Mouse (Mus musculus) forebrain, embryonic 14.5 days (tissue): Measurements from ENCODE around the gene C1qtnf7. TPM values are rescaled to one million over a fixed set of nuclear protein-coding genes. Genes with fewer than 3 reads are reported as not detected.

Experiments used
- ATAC-seq: fragments of 200-750 bp; cut with Nextera tagmentation; 2 replicates; pipeline ENCODE4 v1.8.0; 2017; ENCODE audit warnings: mild to moderate bottlenecking, moderate library complexity
- DNase-seq: peaks from one replicate; pipeline ENCODE4 v3.0.0-alpha.2; 2015; ENCODE audit warnings: low spot score
- H3K27ac ChIP-seq: fragments of 300-500 bp; sonication (generic); 2 replicates; pipeline ENCODE4 v1.5.1; 2014; ENCODE audit warnings: low read depth, mild to moderate bottlenecking, control low read depth, low read length, moderate library complexity
- H3K27me3 ChIP-seq: fragments of 300-500 bp; sonication (generic); replicated peaks from 2 replicates; pipeline ENCODE4 v1.6.1; 2014; ENCODE audit warnings: low read length, control low read depth, mixed read lengths; ENCODE audit not compliant: control insufficient read depth, insufficient read depth
- H3K36me3 ChIP-seq: fragments of 300-500 bp; sonication (generic); 2 replicates; pipeline ENCODE4 v1.6.1; 2014; ENCODE audit warnings: low read length, control low read depth; ENCODE audit not compliant: control insufficient read depth, insufficient read depth
- H3K4me1 ChIP-seq: fragments of 300-500 bp; sonication (generic); 2 replicates; pipeline ENCODE4 v1.6.1; 2014; ENCODE audit warnings: antibody characterized with exemption, low read length, control low read depth; ENCODE audit not compliant: control insufficient read depth, insufficient read depth
- H3K4me2 ChIP-seq: fragments of 300-500 bp; sonication (generic); 2 replicates; pipeline ENCODE4 v1.6.1; 2014; ENCODE audit warnings: mild to moderate bottlenecking, control low read depth, low read length
- H3K4me3 ChIP-seq: fragments of 300-500 bp; sonication (generic); 2 replicates; pipeline ENCODE4 v1.5.1; 2014; ENCODE audit warnings: low read depth, low read length, control low read depth
- H3K9ac ChIP-seq: fragments of 300-500 bp; sonication (generic); 2 replicates; pipeline ENCODE4 v1.6.1; 2014; ENCODE audit warnings: mild to moderate bottlenecking, low read length, control low read depth, moderate library complexity
- H3K9me3 ChIP-seq: fragments of 300-500 bp; sonication (generic); replicated peaks from 2 replicates; pipeline ENCODE4 v1.6.1; 2016; ENCODE audit warnings: low read length, control low read depth, mixed read lengths; ENCODE audit not compliant: control insufficient read depth
- WGBS: fragments of 180-500 bp; shearing (Covaris S2); extraction: QIAGEN DNeasy Blood & Tissue Kit; methylation state at CpG from one replicate; pipeline ENCODE4 v1.1.7; 2014; 5-methylcytosine and 5-hydroxymethylcytosine counted together
- polyA plus RNA-seq: library from polyadenylated mRNA; unstranded; fragments of >200 nt; fragmentation: Nextera tagmentation; extraction: Ambion mirVana; gene quantifications from 2 replicates; pipeline ENCODE4 v1.2.1, GENCODE M21; 2014

The C1qtnf7 gene
- polyA plus RNA-seq, 1 experiment from 2014 or later: 1.1 TPM

DNA sequence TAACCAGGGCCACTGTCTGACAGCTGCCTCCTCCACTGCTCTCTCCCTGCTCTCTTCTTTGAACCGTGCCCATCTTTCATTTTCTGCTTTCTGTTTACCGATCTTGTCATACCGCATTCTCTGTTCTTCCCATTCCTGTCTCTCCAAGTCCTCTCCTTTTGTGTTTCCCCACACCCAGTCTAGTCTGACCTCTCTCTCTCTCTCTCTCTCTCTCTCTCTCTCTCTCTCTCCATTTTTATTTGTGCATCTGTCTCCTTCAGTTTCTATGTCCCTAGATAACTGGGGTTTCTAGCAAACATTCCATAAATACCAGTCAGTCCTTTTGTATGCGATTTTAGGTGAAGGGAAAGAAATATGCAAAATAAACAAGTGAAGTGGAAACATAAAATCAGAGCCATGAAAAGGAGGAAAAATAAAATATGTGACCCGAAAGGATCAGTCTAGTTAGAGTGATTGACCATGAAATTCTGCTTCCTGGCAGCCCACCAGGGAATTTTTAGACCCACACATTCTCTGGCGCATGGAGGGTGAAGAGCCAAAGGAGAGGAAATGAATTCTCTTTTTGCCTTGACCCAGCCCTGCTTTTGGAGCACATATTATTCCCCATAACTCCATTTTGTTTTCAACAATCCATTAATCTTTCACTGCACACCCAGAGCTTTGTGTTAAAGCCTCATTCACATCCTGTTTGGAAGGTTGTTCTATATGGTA lies 11.7 kb downstream of the C1qtnf7 start:
- ATAC-seq (no peak), DNase-seq (no peak)
- Histone ChIP-seq H3K27ac (no peak overlapping the region), H3K4me1 (no peaks in the 10 kb centered on the region), H3K27me3 (no peaks in the 10 kb centered on the region), H3K4me3 (no peak overlapping the region), H3K4me2 (no peak overlapping the region), H3K36me3 (no peaks in the 10 kb centered on the region), H3K9ac (no peak overlapping the region), H3K9me3 (no peaks in the 10 kb centered on the region)
- 91% methylated on average over 6 of the region's 6 CpGs for WGBS

DNA sequence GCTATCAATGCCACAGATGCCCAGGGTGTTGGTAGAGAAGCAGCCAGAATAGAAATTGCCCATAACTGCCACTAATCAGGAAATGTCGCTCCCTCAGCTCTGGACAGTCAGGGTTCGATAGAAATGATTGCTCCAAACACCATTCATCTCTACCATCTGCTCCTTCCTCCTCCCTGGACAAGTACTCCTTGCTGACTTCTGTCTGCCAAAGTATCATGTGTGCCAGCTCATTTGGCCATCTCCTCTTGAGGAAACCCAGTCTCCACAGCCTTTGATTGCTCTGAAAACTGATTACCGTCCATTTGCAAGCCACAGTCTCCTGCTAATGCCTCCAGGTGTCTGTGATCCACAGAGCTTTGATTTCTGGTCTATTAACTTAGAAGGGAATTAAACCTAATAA lies 14.8 kb downstream of the C1qtnf7 start:
- H3K4me3 ChIP-seq: no peak overlapping the region
- no peaks in the 10 kb centered on the region for H3K27me3 ChIP-seq
- H3K4me1 ChIP-seq: no peaks in the 10 kb centered on the region
- 81% methylated on average over 3 of the region's 3 CpGs for WGBS
- no peak overlapping the region for H3K9ac ChIP-seq
- H3K9me3 ChIP-seq: no peaks in the 10 kb centered on the region
- H3K36me3 ChIP-seq: no peaks in the 10 kb centered on the region
- no peak overlapping the region for H3K27ac ChIP-seq
- no peak for DNase-seq
- ATAC-seq: no peak
- no peak overlapping the region for H3K4me2 ChIP-seq

DNA sequence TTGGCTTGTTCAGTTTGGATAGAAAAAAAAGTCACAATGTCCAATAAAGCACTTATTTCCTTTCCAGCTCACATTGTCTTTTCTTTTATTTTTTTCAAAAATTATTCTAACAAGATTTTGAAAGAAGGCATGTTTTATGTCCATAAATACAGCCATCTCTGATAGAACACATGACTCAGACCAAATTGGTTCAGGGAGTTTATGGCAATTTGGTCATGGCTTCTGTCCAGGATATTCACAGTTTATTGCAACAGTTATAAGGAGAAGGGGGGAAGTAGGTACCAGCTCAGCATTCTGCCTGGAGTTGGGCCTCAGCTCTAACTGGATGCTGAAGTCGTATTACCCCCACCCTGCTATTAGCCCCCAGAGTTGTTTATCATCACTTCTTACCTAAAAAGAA lies 15.5 kb downstream of the C1qtnf7 start:
- Histone ChIP-seq H3K4me3 (no peak overlapping the region), H3K36me3 (no peaks in the 10 kb centered on the region), H3K27ac (no peak overlapping the region), H3K4me2 (no peak overlapping the region), H3K4me1 (no peaks in the 10 kb centered on the region), H3K27me3 (no peaks in the 10 kb centered on the region), H3K9ac (no peak overlapping the region), H3K9me3 (no peaks in the 10 kb centered on the region)
- WGBS: 87% methylated on average over 1 of the region's 1 CpGs
- ATAC-seq: no peak
- DNase-seq: no peak

DNA sequence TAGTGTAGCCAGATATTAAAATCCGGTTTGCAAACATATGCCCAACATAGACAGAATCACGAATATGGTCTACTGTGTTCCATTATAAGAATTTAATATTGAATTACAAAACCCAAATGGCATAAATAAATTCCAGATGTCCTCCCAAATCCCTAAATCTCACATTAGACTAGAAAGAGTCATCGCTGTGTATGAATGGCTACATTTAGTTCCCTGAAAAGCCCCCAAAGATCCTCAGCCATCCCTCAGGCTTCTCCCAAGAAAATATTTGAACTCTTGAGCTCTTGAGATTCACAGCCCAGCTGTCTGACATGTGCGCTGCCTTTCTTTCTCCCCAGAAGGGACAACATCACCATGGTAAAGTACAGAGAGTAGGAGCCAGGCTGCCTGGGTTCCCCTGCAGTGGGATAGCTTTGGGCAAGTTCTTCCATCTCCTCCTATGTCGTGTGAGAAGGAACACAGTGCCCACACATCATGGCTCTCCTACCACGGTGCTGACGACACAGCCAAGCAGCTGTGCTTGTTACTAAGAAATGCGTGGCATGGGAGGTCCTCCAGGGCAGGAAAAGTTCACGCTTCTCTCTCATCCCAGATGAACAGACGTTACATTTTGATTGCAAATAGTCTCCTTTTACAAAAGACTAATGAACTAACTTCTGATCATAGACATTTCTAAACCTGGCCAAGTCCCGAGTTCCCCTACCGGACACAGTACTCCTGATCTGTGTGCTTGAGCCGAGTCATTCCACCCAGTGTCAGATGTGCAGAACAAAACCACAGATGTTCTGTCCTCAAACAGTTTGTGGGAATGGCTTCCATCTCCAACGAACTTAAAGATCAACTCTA lies 23.2 kb downstream of the C1qtnf7 start:
- no peak overlapping the region for H3K27ac ChIP-seq
- WGBS: 88% methylated on average over 14 of the region's 14 CpGs
- no peaks in the 10 kb centered on the region for H3K9me3 ChIP-seq

DNA sequence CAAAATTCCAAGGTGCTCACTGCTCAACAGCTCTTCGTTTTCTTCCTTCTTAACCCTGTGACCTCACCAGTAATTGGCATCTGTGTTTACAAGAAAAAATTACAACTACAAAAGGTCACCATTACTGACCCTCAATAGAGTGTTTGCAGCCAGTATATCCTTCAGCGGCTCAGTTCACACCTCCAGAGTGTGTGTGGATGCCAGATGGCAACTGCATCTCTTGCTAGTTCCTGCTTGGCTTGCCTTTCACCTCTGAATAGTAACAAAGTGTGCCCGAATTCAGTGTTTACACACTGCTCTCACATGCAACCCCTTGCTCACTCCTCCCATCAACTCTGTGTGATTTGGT lies 23.8 kb downstream of the C1qtnf7 start:
- Histone ChIP-seq H3K4me3 (no peak overlapping the region), H3K4me2 (no peak overlapping the region), H3K9me3 (no peaks in the 10 kb centered on the region), H3K9ac (no peak overlapping the region), H3K4me1 (no peaks in the 10 kb centered on the region), H3K36me3 (no peaks in the 10 kb centered on the region), H3K27ac (no peak overlapping the region), H3K27me3 (no peaks in the 10 kb centered on the region)
- DNase-seq (no peak), ATAC-seq (no peak)
- WGBS: 65% methylated on average over 3 of the region's 3 CpGs

More for the DNA sequence above, 23.2 kb downstream of the C1qtnf7 start:
- Histone ChIP-seq H3K27me3 (no peaks in the 10 kb centered on the region), H3K36me3 (no peaks in the 10 kb centered on the region), H3K9ac (no peak overlapping the region), H3K4me1 (no peaks in the 10 kb centered on the region), H3K4me3 (no peak overlapping the region), H3K4me2 (no peak overlapping the region)
- ATAC-seq: no peak
- DNase-seq: no peak

DNA sequence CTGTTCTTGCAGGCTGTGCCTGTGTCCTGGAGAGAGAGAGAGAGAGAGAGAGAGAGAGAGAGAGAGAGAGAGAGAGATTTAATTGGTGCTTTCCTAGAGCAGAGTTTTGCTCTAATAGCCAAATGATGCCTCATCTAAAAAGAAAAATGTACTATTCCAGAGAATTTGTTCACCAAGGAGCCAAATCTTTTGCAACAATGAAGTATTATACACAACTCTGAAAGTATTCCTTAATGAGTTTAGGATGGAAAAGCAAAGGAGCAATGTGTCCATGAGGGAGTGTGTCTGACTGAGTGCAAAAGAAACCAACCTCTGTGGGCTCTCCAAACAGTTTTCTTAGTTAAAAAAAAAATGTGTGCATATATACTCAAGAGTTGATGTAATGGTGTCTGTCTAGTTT lies 24.5 kb downstream of the C1qtnf7 start:
- 0 out of 2 replicates have a peak, but pooled peaks cover 4% of the 10 kb centered on the region for H3K9me3 ChIP-seq
- ATAC-seq (no peak), DNase-seq (no peak)
- no peaks in the 10 kb centered on the region for H3K36me3 ChIP-seq
- H3K4me2 ChIP-seq: no peak overlapping the region
- H3K27me3 ChIP-seq: no peaks in the 10 kb centered on the region
- no peak overlapping the region for H3K27ac ChIP-seq
- H3K4me3 ChIP-seq: no peak overlapping the region
- H3K4me1 ChIP-seq: no peaks in the 10 kb centered on the region
- no peak overlapping the region for H3K9ac ChIP-seq

DNA sequence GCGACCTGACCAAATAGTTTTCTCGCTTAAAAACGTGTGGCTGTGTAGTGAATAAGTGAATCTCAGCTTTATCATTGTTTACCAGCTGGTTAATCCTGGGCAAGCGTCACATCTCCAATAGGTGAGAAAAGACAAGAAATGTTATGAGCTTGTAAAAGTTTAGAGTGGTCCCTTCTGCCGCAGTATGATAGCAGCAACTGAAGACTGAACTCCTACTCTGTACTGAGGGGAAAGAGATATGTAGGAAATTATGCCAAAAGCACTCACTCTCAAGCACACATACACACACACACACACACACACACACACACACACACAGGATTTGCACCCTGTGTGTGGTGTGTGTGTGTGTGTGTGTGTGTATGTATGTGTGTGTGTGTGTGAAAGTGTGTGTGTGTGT lies 26.2 kb downstream of the C1qtnf7 start:
- no peak for ATAC-seq
- no peak for DNase-seq
- H3K4me3 ChIP-seq: no peak overlapping the region
- no peaks in the 10 kb centered on the region for H3K4me1 ChIP-seq
- H3K9me3 ChIP-seq: 0 out of 2 replicates have a peak, but pooled peaks cover 4% of the 10 kb centered on the region
- 79% methylated on average over 5 of the region's 5 CpGs for WGBS
- H3K4me2 ChIP-seq: no peak overlapping the region
- no peaks in the 10 kb centered on the region for H3K36me3 ChIP-seq
- H3K27me3 ChIP-seq: no peaks in the 10 kb centered on the region
- no peak overlapping the region for H3K27ac ChIP-seq
- H3K9ac ChIP-seq: no peak overlapping the region

DNA sequence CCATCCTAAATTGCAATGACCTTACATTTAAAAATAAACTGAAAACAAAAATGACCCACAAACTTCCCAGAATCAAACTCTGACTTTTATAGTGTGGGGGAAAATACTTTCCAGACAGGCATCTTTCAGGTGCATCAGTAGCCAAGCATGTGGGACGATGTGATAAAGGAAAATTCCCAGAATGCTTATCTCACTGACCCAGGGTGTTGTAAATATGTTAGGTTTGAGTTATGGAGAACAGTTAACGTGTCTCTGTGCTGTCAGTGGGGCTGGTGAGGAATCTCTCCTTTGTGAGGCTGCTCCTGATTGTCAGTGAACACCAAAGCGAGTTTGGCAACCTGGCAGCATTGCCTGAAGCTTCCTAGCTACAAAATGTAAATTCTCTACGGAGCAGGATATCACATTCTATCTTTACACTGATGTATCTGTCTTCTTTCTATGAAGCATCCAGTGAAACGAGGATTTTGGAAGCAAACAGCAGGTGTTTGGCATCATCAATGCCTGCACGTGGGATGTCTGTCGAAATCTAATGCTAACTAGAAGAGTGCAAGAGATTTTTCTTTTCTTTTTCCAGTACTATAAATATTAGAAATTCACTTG lies 27.0 kb downstream of the C1qtnf7 start:
- Histone ChIP-seq H3K4me3 (no peak overlapping the region), H3K4me2 (no peak overlapping the region), H3K9ac (no peak overlapping the region), H3K36me3 (no peaks in the 10 kb centered on the region), H3K9me3 (0 out of 2 replicates have a peak, but pooled peaks cover 4% of the 10 kb centered on the region), H3K4me1 (no peaks in the 10 kb centered on the region), H3K27me3 (no peaks in the 10 kb centered on the region), H3K27ac (no peak overlapping the region)
- DNase-seq (no peak), ATAC-seq (no peak)
- 71% methylated on average over 7 of the region's 7 CpGs for WGBS

DNA sequence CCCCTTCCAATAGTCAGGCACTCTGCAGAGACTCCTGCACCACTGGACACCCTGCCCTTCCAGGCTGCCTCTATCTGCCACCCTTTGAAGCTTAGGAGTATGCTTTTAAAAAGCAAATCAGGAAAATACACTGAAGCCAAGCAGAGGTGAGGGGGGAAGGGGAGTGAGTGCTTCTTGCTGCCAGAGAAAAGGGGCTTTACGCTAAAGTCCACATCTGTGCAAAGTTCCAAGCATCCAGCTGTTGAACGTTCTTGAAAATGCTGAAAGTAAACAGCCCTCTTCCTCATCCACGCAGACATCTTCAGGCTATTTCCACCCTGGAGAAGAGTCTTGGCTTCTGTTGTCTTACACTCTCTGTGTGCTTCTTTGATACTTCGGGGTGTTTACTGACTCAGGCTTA lies 34.6 kb downstream of the C1qtnf7 start:
- H3K27me3 ChIP-seq: no peaks in the 10 kb centered on the region
- ATAC-seq (no peak), DNase-seq (no peak)
- 75% methylated on average over 4 of the region's 4 CpGs for WGBS
- no peak overlapping the region for H3K4me2 ChIP-seq
- no peak overlapping the region for H3K4me3 ChIP-seq
- no peaks in the 10 kb centered on the region for H3K4me1 ChIP-seq
- no peaks in the 10 kb centered on the region for H3K9me3 ChIP-seq
- H3K27ac ChIP-seq: no peak overlapping the region
- no peak overlapping the region for H3K9ac ChIP-seq
- no peaks in the 10 kb centered on the region for H3K36me3 ChIP-seq
